Mouse (Mus musculus) heart, embryonic 16.5 days (tissue): Measurements from ENCODE around the gene Celf2. TPM values are rescaled to one million over a fixed set of nuclear protein-coding genes. Genes with fewer than 3 reads are reported as not detected.

Experiments
- ATAC-seq: fragments of 200-750 bp; cut with Nextera tagmentation; replicated peaks from 2 replicates; pipeline ENCODE4 v1.8.0; 2017; ENCODE audit warnings: moderate number of reproducible peaks; ENCODE audit not compliant: insufficient read depth, low FRiP score; ENCODE audit errors: extremely low read depth
- H3K27ac ChIP-seq: fragments of 300-500 bp; sonication (generic); 2 replicates; pipeline ENCODE4 v1.5.1; 2014; ENCODE audit warnings: mild to moderate bottlenecking, low read length, control low read depth, moderate library complexity
- H3K27me3 ChIP-seq: fragments of 300-500 bp; sonication (generic); 2 replicates; pipeline ENCODE4 v1.6.1; 2014; ENCODE audit warnings: low read length, mixed read lengths; ENCODE audit not compliant: control insufficient read depth, insufficient read depth
- H3K36me3 ChIP-seq: fragments of 300-500 bp; sonication (generic); 2 replicates; pipeline ENCODE4 v1.6.1; 2014; ENCODE audit not compliant: control insufficient read depth, insufficient read depth
- H3K4me1 ChIP-seq: fragments of 300-500 bp; sonication (generic); 2 replicates; pipeline ENCODE4 v1.6.1; 2014; ENCODE audit warnings: low read length, mixed read lengths; ENCODE audit not compliant: control insufficient read depth, insufficient read depth
- H3K4me2 ChIP-seq: fragments of 300-500 bp; sonication (generic); 2 replicates; pipeline ENCODE4 v1.6.1; 2014; ENCODE audit warnings: low read depth, mild to moderate bottlenecking, control low read depth, low read length
- H3K4me3 ChIP-seq: fragments of 300-500 bp; sonication (generic); 2 replicates; pipeline ENCODE4 v1.5.1; 2014; ENCODE audit warnings: mild to moderate bottlenecking, control low read depth, low read length
- H3K9ac ChIP-seq: fragments of 300-500 bp; sonication (generic); 2 replicates; pipeline ENCODE4 v1.6.1; 2014; ENCODE audit warnings: low read length, control low read depth
- H3K9me3 ChIP-seq: fragments of 300-500 bp; sonication (generic); replicated peaks from 2 replicates; pipeline ENCODE4 v1.6.1; 2016; ENCODE audit warnings: low read length; ENCODE audit not compliant: control insufficient read depth
- WGBS: fragments of 180-500 bp; shearing (Covaris S2); extraction: QIAGEN DNeasy Blood & Tissue Kit; methylation state at CpG from one replicate; pipeline ENCODE4 v1.1.7; 2014; 5-methylcytosine and 5-hydroxymethylcytosine counted together
- polyA plus RNA-seq: library from polyadenylated mRNA; unstranded; fragments of >200 nt; fragmentation: Nextera tagmentation; extraction: Ambion mirVana; gene quantifications from 2 replicates; pipeline ENCODE4 v1.2.1, GENCODE M21; 2015

Celf2 gene
- polyA plus RNA-seq, 1 experiment from 2014 or later: 70.2 TPM

DNA sequence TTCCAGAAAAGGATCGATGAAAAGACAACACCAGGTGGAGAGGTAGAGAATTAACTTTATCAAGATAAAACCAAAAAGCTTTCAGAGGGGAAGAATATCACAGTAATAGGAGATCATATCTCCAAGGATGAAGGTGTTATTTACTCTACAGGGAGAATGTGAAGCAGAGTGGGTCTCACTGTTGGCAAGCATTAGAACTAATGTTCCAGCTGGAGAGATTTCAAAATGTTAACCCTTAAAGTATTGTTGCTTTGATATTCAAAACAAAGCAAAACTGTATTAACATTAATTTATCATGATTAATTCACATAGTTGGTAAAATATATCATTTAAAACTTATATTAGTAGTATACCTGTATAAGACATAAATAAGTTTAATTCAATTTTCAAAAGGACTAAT, 700.6 kb downstream of the Celf2 start:
- Histone ChIP-seq H3K9me3 (peaks cover 6% of the 10 kb centered on the region), H3K27ac (no peak overlapping the region), H3K36me3 (no peaks in the 10 kb centered on the region), H3K9ac (no peak overlapping the region), H3K4me1 (no peaks in the 10 kb centered on the region), H3K27me3 (no peaks in the 10 kb centered on the region), H3K4me3 (no peak overlapping the region), H3K4me2 (no peak overlapping the region)
- 59% methylated on average over 1 of the region's 1 CpGs for WGBS
- ATAC-seq: no peak

DNA sequence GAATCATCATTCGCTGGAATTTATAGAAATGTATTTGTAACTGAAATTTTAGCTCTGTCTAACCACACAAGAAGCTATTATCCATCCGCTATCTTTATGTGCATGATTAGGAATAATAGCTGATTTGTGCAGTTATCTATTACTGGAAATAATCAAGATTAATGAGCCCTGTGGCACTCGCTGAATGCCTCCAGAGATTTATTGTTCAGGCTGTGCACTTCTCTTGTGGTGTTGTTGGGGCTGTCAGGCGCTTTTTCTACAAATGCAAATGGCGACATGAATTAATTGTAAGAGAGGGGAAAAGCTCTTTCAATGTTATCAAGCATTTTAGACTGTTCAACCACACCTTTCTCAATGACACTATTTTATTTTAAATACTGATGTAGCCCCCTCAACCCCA, 712.6 kb downstream of the Celf2 start:
- Histone ChIP-seq H3K27ac (no peak overlapping the region), H3K9ac (no peak overlapping the region)
- WGBS: 92% methylated on average over 5 of the region's 5 CpGs

DNA sequence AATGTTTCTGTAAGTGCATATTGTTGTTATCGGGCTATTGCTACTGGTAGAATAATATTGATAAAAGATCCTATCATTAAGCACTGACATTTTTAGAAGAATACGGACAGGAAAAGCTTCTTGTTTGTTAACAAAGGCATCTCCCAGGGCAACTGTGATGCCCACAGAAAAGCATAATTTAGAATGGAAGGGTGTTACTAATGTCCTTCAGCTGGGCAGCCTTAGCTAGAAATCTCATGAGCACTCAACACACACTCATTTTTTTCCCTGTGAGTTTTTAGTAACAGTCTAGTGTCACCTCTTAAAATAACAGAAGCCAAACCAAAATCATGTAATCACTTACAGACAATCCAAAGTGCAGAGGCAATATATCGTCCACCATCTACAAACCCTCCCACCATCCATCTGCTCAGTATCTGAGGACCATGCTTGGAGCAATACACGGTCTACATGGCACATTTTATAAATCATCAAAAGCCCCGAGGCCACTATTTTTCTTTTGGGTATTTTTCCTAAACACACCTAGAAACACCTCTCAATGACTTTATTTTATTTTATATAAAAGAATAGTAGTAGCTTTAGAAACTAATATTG, 713.3 kb downstream of the Celf2 start:
- WGBS: 59% methylated on average over 5 of the region's 5 CpGs
- Histone ChIP-seq H3K4me3 (no peak overlapping the region), H3K9ac (no peak overlapping the region), H3K4me1 (peaks cover 16% of the 10 kb centered on the region), H3K36me3 (no peaks in the 10 kb centered on the region), H3K9me3 (no peaks in the 10 kb centered on the region), H3K27ac (no peak overlapping the region), H3K27me3 (no peaks in the 10 kb centered on the region), H3K4me2 (no peak overlapping the region)
- ATAC-seq: no peak

More for the DNA sequence above, 712.6 kb downstream of the Celf2 start:
- no peaks in the 10 kb centered on the region for H3K9me3 ChIP-seq
- ATAC-seq: no peak
- no peak overlapping the region for H3K4me2 ChIP-seq
- H3K27me3 ChIP-seq: no peaks in the 10 kb centered on the region
- no peak overlapping the region for H3K4me3 ChIP-seq
- H3K36me3 ChIP-seq: no peaks in the 10 kb centered on the region
- peaks cover 16% of the 10 kb centered on the region for H3K4me1 ChIP-seq

DNA sequence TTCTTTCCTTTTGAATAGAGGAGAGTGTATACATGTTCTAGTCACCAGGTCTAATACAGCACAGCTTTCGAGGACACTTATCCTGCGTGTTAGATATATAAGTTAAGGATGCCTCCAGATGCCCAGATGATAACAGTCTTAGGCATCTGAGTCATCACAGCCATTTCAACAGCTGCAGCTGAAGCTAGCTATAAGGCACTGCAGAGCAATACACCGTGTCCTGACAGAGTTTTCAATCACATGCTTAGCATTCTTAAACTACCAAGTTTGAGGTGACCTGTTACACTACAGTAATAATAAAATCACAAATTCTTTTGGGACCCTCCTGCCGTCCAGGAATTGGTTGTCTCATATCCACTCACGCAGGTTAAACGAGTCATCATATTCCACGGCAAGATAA, 714.5 kb downstream of the Celf2 start:
- 36% methylated on average over 7 of the region's 7 CpGs for WGBS
- ATAC-seq: no peak
- H3K4me2 ChIP-seq: no peak overlapping the region

DNA sequence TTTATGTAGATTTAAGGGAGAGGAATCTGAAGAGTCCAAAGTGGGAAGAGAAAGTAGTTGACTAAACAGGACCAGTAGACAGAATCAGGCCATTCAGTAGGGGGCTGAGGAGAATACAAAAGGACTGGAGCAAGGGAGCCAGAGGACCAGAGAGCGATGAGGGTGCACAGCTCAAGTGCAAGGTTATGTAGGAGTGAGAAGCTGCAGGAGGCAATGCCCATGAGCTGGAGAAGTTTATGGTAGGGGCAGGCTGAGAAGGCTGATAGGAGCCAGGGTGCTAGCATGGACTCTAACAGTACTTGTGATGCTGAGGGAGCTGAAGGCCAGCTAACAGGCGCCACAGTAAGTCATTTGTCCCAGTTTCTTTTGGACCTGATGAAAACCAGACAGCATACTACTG, 718.5 kb downstream of the Celf2 start:
- H3K27ac ChIP-seq: no peak overlapping the region
- no peak overlapping the region for H3K4me3 ChIP-seq
- no peaks in the 10 kb centered on the region for H3K9me3 ChIP-seq
- no peaks in the 10 kb centered on the region for H3K27me3 ChIP-seq
- H3K4me1 ChIP-seq: peaks cover 13% of the 10 kb centered on the region
- H3K36me3 ChIP-seq: no peaks in the 10 kb centered on the region
- no peak for ATAC-seq
- WGBS: 71% methylated on average over 2 of the region's 2 CpGs
- H3K4me2 ChIP-seq: no peak overlapping the region
- no peak overlapping the region for H3K9ac ChIP-seq

More for the DNA sequence above, 714.5 kb downstream of the Celf2 start:
- no peaks in the 10 kb centered on the region for H3K27me3 ChIP-seq
- no peak overlapping the region for H3K9ac ChIP-seq
- H3K4me3 ChIP-seq: no peak overlapping the region
- H3K27ac ChIP-seq: no peak overlapping the region
- no peaks in the 10 kb centered on the region for H3K9me3 ChIP-seq
- peaks cover 16% of the 10 kb centered on the region for H3K4me1 ChIP-seq
- no peaks in the 10 kb centered on the region for H3K36me3 ChIP-seq

DNA sequence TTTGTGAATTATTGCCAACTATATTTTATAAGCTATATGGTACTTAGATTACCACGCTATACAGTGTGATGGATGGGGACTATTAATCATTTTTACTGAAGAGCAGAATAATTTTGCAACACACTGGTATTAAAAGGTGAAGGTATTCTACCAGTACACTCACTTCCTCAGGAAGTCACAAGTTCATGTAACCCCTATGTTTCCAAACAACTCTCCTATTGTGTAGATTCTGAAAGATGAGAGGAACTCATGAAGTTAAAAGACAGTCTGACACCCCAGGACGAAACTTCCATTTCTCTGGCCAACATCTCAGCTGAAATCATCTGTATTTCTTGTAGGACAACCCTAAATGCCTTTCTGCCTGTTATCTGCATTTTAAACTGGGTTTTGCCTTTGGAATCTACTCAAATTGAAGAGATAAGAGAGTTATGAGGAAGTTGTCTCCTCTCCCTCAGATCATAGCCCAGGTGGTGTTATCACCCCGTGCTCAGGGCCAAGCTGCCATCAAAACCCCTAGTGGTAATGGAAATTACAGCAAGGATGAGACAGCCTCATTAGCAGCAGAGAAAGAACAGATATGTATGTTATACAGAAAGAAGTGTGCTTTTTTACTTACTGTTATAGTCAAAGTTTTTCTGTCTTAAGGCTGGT, 722.7 kb downstream of the Celf2 start:
- Histone ChIP-seq H3K4me2 (no peak overlapping the region), H3K27ac (no peak overlapping the region), H3K4me3 (no peak overlapping the region), H3K9ac (no peak overlapping the region), H3K4me1 (0 out of 2 replicates have a peak, but pooled peaks cover 3% of the 10 kb centered on the region), H3K27me3 (no peaks in the 10 kb centered on the region), H3K9me3 (no peaks in the 10 kb centered on the region), H3K36me3 (no peaks in the 10 kb centered on the region)
- no peak for ATAC-seq
- 58% methylated on average over 3 of the region's 3 CpGs for WGBS

DNA sequence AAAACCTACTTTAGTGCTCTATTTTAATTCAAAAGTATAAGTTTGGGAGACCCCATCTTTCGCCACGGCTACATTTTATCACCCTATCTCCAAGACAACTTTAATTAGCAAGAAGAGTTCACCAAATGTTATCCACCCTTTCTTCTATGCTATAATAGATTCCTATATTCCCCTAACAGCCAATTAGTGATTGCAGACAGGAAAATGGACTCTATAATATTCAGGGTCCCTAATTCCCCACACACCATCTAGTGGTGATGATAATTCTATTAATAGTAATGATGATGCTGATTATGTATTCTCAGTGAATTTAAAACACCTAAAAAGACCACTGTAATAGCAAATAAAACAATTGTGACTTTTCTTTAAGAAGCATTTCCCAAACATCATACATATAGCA, 739.1 kb downstream of the Celf2 start:
- WGBS: 92% methylated on average over 2 of the region's 2 CpGs
- Histone ChIP-seq H3K27ac (no peak overlapping the region), H3K4me1 (no peaks in the 10 kb centered on the region), H3K27me3 (no peaks in the 10 kb centered on the region), H3K9ac (no peak overlapping the region), H3K4me2 (no peak overlapping the region), H3K9me3 (no peaks in the 10 kb centered on the region), H3K4me3 (no peak overlapping the region), H3K36me3 (no peaks in the 10 kb centered on the region)
- ATAC-seq: no peak

DNA sequence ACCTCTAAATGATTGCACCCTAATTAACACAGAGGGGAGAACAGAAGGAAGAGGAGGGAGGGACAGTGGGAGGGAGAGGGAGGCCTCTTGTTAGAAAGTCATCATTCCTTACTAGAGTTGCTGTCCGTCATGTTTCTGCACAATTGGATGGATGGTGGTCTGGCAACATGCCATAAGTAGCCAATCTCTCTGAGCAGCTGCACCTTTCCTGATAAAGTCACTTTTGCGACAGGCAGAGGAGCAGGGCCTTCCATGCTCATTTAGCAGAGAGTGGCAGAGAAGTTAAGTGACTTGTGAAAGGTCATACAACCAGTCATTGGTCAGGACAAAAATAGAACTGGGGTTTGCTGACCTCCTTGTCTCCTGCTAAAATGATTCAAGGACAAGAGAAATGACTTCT, 747.0 kb downstream of the Celf2 start:
- WGBS: 18% methylated on average over 2 of the region's 2 CpGs
- Histone ChIP-seq H3K27ac (no peak overlapping the region), H3K9me3 (no peaks in the 10 kb centered on the region), H3K4me1 (peaks cover 8% of the 10 kb centered on the region), H3K9ac (no peak overlapping the region), H3K4me2 (no peak overlapping the region), H3K27me3 (no peaks in the 10 kb centered on the region), H3K36me3 (no peaks in the 10 kb centered on the region), H3K4me3 (no peak overlapping the region)
- ATAC-seq: no peak

DNA sequence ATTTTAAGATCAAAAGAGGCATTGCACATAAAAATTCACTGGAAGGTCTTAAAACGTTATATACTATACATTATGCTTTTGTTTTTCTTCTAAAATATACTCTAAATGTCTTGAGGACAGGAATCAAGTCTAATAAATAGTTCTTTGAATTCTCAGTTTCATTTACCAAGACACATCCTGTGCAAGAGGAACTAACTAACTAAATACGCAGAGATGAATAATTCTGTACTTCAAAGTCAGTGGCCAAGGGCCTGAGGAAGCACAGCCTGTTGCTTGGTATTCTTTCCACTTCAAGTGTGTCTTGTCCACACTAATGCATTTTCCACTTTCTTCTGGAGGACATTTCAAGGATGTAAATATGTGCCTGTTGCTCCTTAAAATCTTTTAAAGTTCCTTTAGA, 766.2 kb downstream of the Celf2 start:
- Histone ChIP-seq H3K27ac (no peak overlapping the region), H3K4me2 (no peak overlapping the region), H3K27me3 (no peaks in the 10 kb centered on the region), H3K4me3 (no peak overlapping the region), H3K4me1 (no peaks in the 10 kb centered on the region), H3K9me3 (no peaks in the 10 kb centered on the region), H3K9ac (no peak overlapping the region), H3K36me3 (no peaks in the 10 kb centered on the region)
- no peak for ATAC-seq
- WGBS: 74% methylated on average over 2 of the region's 2 CpGs
